ENCODE assay signal across 14 mouse cellular contexts in genomic region chr6:82735347-82735746, GRCm38 (mm10). TPM values are rescaled to one million over a fixed set of nuclear protein-coding genes. Genes with fewer than 3 reads are reported as not detected.
DNase-seq lines count a peak whose midpoint lies in the region; ATAC-seq lines count a peak whose summit lies in the region.
"Had no signal": no experiment of that assay in that cellular context is flagged by ENCODE, and none has a peak within 500 bp of the region (broad histone marks: within the 10 kb centered on the region; RNA-seq: fewer than 3 reads in every experiment).

No protein-coding gene starts in this region.

- H3K27ac ChIP-seq in lung, embryonic 16.5 days (ENCODE audit: low read length): no peak overlapping the region
- H3K27ac ChIP-seq: forebrain, embryonic 12.5 days; heart, adult 2 months; limb, embryonic 13.5 days; midbrain, embryonic 10.5 days had no signal

- ATAC-seq in lung, embryonic 16.5 days (ENCODE audit: low read depth): 0 out of 2 replicates have a peak, but pooled peaks have one; percentile 35

- no peak overlapping the region for H3K9ac ChIP-seq in lung, embryonic 16.5 days (ENCODE audit: low read length)
- H3K9ac ChIP-seq: forebrain, embryonic 12.5 days; limb, embryonic 13.5 days had no signal

- H3K9me3 ChIP-seq in lung, embryonic 16.5 days (ENCODE audit: control insufficient read depth, low read length): no peaks in the 10 kb centered on the region
- H3K9me3 ChIP-seq: forebrain, embryonic 12.5 days; limb, embryonic 13.5 days; midbrain, embryonic 10.5 days had no signal

- H3K4me3 ChIP-seq in lung, embryonic 16.5 days (ENCODE audit: low read length): no peak overlapping the region
- H3K4me3 ChIP-seq: forebrain, embryonic 12.5 days; heart, adult 2 months; limb, embryonic 13.5 days; midbrain, embryonic 10.5 days had no signal

- intact Hi-C loops in left cerebral cortex, postnatal 10 days (cut with DNase I): loop anchor here (10.0 kb wide), 1 partner anchor 761 kb away; no protein-coding TSS in a partner anchor
- intact Hi-C loops in heart, postnatal 10 days (cut with DNase I): no loop called here

- 62% methylated on average over 7 of the region's 7 CpGs for WGBS in lung, embryonic 16.5 days

- no peaks in the 10 kb centered on the region for H3K27me3 ChIP-seq in lung, embryonic 16.5 days (ENCODE audit: control insufficient read depth, insufficient read depth, low read depth, low read length)
- H3K27me3 ChIP-seq: forebrain, embryonic 12.5 days; limb, embryonic 13.5 days had no signal

- peaks cover 7% of the 10 kb centered on the region; the same call in 1 of the 2 replicates for H3K36me3 ChIP-seq in lung, embryonic 16.5 days (ENCODE audit: control insufficient read depth, insufficient read depth, low read length)

- no peak overlapping the region for H3K4me2 ChIP-seq in lung, embryonic 16.5 days (ENCODE audit: low read depth, low read length)
- H3K4me2 ChIP-seq: forebrain, embryonic 12.5 days; limb, embryonic 13.5 days had no signal

- peak; percentile 45 to 59 for DNase-seq in cerebellum, postnatal 14 days
- no peak for DNase-seq in cerebellum, adult 11 months
- DNase-seq in left cerebral cortex, postnatal 10 days (ENCODE audit: extremely low spot score in 1 of 2, low spot score in 2 of 2): peak; percentile 31 to 33
- DNase-seq in left cerebral cortex, adult 11 months (ENCODE audit: low spot score): no peak
- peak; percentile 80 for DNase-seq in NIH3T3 (ENCODE audit: low read depth)
- DNase-seq in heart, postnatal 10 days: no peak
- no peak for DNase-seq in spleen, postnatal 10 days (ENCODE audit: low spot score in 2 of 2)
- DNase-seq: cerebellum, adult 11-12 months; heart, adult 2 months; kidney, adult 11 months had no signal

- H3K4me1 ChIP-seq in lung, embryonic 16.5 days (replicated peaks; ENCODE audit: control insufficient read depth, insufficient read depth, low read length): peaks cover 1% of the 10 kb centered on the region; the same call in 1 of the 2 replicates
- H3K4me1 ChIP-seq: forebrain, embryonic 12.5 days; limb, embryonic 13.5 days; midbrain, embryonic 10.5 days had no signal

RNA-seq across cellular contexts. Expression of gene Pole4, which starts 30.2 kb away (rescaled TPM):
- total RNA-seq in left cerebral cortex, postnatal 10 days (2021): 10 to 100 TPM; 47.6 to 53.1 TPM
- 101 and 115 TPM in 2 replicates for polyA plus RNA-seq in lung, embryonic 16.5 days (2015; fragmentation: Nextera tagmentation; extraction: Ambion mirVana)
- 10 to 100 TPM; 28.2 to 29.8 TPM for total RNA-seq in heart, postnatal 10 days (2021)

RNA-seq across cellular contexts. Expression of gene Hk2, which starts 38.9 kb away (rescaled TPM):
- total RNA-seq in left cerebral cortex, postnatal 10 days (2021): 1 to 10 TPM; 3.6 to 4.5 TPM
- polyA plus RNA-seq in lung, embryonic 16.5 days (2015; fragmentation: Nextera tagmentation; extraction: Ambion mirVana): 12.7 and 16.7 TPM in 2 replicates
- 100 to 1,000 TPM; 129 to 131 TPM for total RNA-seq in heart, postnatal 10 days (2021)

Comparison
In these comparisons a context has a peak if more than half of its experiments do, and no peak if none do; other contexts are left out.
1. DNase-seq: peak in cerebellum, postnatal 14 days (2 of 2), left cerebral cortex, postnatal 10 days (2 of 2) and NIH3T3 (single experiment); none in cerebellum, adult 11 months (single experiment), left cerebral cortex, adult 11 months (single experiment), heart, postnatal 10 days (0 of 2) and spleen, postnatal 10 days (0 of 2).
2. RNA of gene Hk2, which starts 38.9 kb away (total RNA-seq): 129 to 131 TPM in heart, postnatal 10 days; 3.6 to 4.5 TPM in left cerebral cortex, postnatal 10 days; every median in the first group is over 10 times any median in the second.